Mouse (Mus musculus) heart, postnatal 0 days (tissue): ENCODE results near the gene Gm10964. TPM values are rescaled to one million over a fixed set of nuclear protein-coding genes. Genes with fewer than 3 reads are reported as not detected.

Source experiments
- ATAC-seq: fragments of 200-750 bp; cut with Nextera tagmentation; 2 replicates; pipeline ENCODE4 v1.8.0; 2017; ENCODE audit warnings: low read depth, moderate number of reproducible peaks, moderate library complexity; ENCODE audit not compliant: insufficient read depth
- DNase-seq: peaks from one replicate; pipeline ENCODE4 v3.0.0-alpha.2; 2016; ENCODE audit warnings: low spot score
- H3K27ac ChIP-seq: fragments of 300-500 bp; sonication (generic); 2 replicates; pipeline ENCODE4 v1.5.1; 2014; ENCODE audit warnings: low read depth, mild to moderate bottlenecking
- H3K27me3 ChIP-seq: fragments of 300-500 bp; sonication (generic); 2 replicates; pipeline ENCODE4 v1.6.1; 2014; ENCODE audit warnings: low read length, mixed read lengths; ENCODE audit not compliant: control insufficient read depth, insufficient read depth
- H3K36me3 ChIP-seq: fragments of 300-500 bp; sonication (generic); replicated peaks from 2 replicates; pipeline ENCODE4 v1.6.1; 2014; ENCODE audit warnings: low read length, mixed read lengths; ENCODE audit not compliant: control insufficient read depth, insufficient read depth
- H3K4me1 ChIP-seq: fragments of 300-500 bp; sonication (generic); 2 replicates; pipeline ENCODE4 v1.6.1; 2014; ENCODE audit warnings: antibody characterized with exemption; ENCODE audit not compliant: control insufficient read depth, insufficient read depth
- H3K4me2 ChIP-seq: fragments of 300-500 bp; sonication (generic); 2 replicates; pipeline ENCODE4 v1.6.1; 2014; ENCODE audit warnings: low read depth, mild to moderate bottlenecking, low read length, moderate library complexity
- H3K4me3 ChIP-seq: fragments of 300-500 bp; sonication (generic); 2 replicates; pipeline ENCODE4 v1.5.1; 2014; ENCODE audit warnings: low read depth, low read length
- H3K9ac ChIP-seq: fragments of 300-500 bp; sonication (generic); replicated peaks from 2 replicates; pipeline ENCODE4 v1.6.1; 2014; ENCODE audit warnings: low read depth, low read length, mixed read lengths
- H3K9me3 ChIP-seq: fragments of 300-500 bp; sonication (generic); replicated peaks from 2 replicates; pipeline ENCODE4 v1.6.1; 2016; ENCODE audit warnings: low read length; ENCODE audit not compliant: control insufficient read depth
- CTCF ChIP-seq: IDR thresholded peaks from 2 replicates; pipeline ENCODE4 v1.5.1; 2016; ENCODE audit warnings: antibody characterized with exemption, control low read depth, low read depth
- EP300 ChIP-seq: IDR thresholded peaks from 2 replicates; pipeline ENCODE4 v1.6.1; 2016; ENCODE audit warnings: antibody characterized with exemption, low read depth
- WGBS: fragments of 180-500 bp; shearing (Covaris S2); extraction: QIAGEN DNeasy Blood & Tissue Kit; methylation state at CpG from one replicate; pipeline ENCODE4 v1.1.7; 2014; 5-methylcytosine and 5-hydroxymethylcytosine counted together
- polyA plus RNA-seq: library from polyadenylated mRNA; unstranded; fragments of >200 nt; fragmentation: Nextera tagmentation; extraction: Ambion mirVana; gene quantifications from 2 replicates; pipeline ENCODE4 v1.2.1, GENCODE M21; 2015
- total RNA-seq: library from RNA; depleted of rRNA; stranded (reverse); fragments of >200 nt; gene quantifications from 2 replicates; pipeline ENCODE4 v1.2.3, GENCODE M21; 2014; ENCODE audit warnings: low replicate concordance

The Gm10964 gene
- total and polyA plus RNA-seq, 2 experiments from 2014 or later = not detected

- WGBS = 51% methylated on average over 15 of the region's 15 CpGs
- no peak overlapping the region for H3K4me2 ChIP-seq
- TF ChIP-seq EP300 (no peak), CTCF (no peak)
- H3K27me3 ChIP-seq = no peaks in the 10 kb centered on the region
- H3K9me3 ChIP-seq = no peaks in the 10 kb centered on the region
- H3K9ac ChIP-seq = no peak overlapping the region
- no peak overlapping the region for H3K27ac ChIP-seq
- H3K36me3 ChIP-seq = no peaks in the 10 kb centered on the region
- no peaks in the 10 kb centered on the region for H3K4me1 ChIP-seq
- H3K4me3 ChIP-seq = no peak overlapping the region
- DNase-seq (no peak), ATAC-seq (no peak)
Observed at GRCm38 (mm10) chr3:103716774-103717760, 22.1 kb upstream of the Gm10964 start.

DNA sequence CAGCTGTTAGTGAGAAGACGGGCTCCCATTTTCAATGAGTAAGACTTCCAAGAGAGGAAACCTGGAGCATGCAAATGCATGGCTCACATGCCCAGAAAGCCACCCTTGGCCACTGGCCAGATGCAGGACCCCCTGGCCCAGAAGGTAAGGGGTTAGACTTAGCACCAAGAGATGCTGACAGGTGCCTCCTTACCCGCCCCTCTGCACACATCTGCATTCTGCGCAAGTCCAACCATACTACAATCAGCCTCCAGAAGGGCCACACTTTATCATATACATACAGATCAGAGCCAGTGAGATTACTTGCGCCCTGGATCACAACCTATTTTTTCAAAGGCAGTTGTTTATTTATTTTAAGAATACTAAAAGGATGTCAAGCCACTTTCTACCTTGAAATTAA, 20.4 kb upstream of the Gm10964 start:
- WGBS = 74% methylated on average over 4 of the region's 4 CpGs
- Histone ChIP-seq H3K27me3 (no peaks in the 10 kb centered on the region), H3K4me1 (no peaks in the 10 kb centered on the region), H3K4me3 (no peak overlapping the region), H3K4me2 (no peak overlapping the region), H3K9me3 (no peaks in the 10 kb centered on the region), H3K9ac (no peak overlapping the region), H3K36me3 (no peaks in the 10 kb centered on the region), H3K27ac (no peak overlapping the region)
- ATAC-seq (no peak), DNase-seq (no peak)
- TF ChIP-seq CTCF (no peak), EP300 (no peak)

DNA sequence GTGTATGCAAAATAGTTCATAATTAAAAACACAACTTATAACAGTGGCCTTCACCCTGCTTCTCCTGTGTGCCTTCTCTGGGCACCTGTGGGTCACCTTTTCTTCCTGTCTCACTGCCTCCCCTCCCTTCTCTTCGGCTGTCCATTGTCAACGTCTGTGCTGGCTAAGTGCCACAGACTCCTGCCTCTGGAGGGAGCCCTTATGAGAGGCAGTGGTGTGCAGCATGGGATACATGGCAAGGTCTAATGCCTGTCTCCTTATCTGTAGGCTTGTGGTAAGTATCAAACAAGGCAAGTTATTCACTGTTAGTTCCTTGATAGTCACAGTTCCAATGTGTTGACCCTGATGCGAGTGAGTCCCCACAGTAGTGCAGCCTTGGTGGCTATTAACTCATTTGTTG, 15.0 kb upstream of the Gm10964 start:
- H3K9me3 ChIP-seq = no peaks in the 10 kb centered on the region
- no peaks in the 10 kb centered on the region for H3K36me3 ChIP-seq
- 24% methylated on average over 3 of the region's 3 CpGs for WGBS
- TF ChIP-seq CTCF (peak; percentile 33), EP300 (no peak)
- H3K27me3 ChIP-seq = no peaks in the 10 kb centered on the region
- no peak overlapping the region for H3K9ac ChIP-seq
- H3K27ac ChIP-seq = no peak overlapping the region
- no peak overlapping the region for H3K4me2 ChIP-seq
- DNase-seq (no peak), ATAC-seq (no peak)
- H3K4me3 ChIP-seq = no peak overlapping the region
- H3K4me1 ChIP-seq = no peaks in the 10 kb centered on the region

- ATAC-seq = no peak
- H3K4me1 ChIP-seq = no peaks in the 10 kb centered on the region
- H3K27ac ChIP-seq = no peak overlapping the region
- DNase-seq = no peak
- H3K4me2 ChIP-seq = no peak overlapping the region
- no peaks in the 10 kb centered on the region for H3K36me3 ChIP-seq
- no peaks in the 10 kb centered on the region for H3K27me3 ChIP-seq
- H3K4me3 ChIP-seq = no peak overlapping the region
- 57% methylated on average over 3 of the region's 3 CpGs for WGBS
- no peak for TF ChIP-seq CTCF
- no peak for TF ChIP-seq EP300
- H3K9ac ChIP-seq = no peak overlapping the region
- no peaks in the 10 kb centered on the region for H3K9me3 ChIP-seq
Observed at GRCm38 (mm10) chr3:103726642-103727041, 12.5 kb upstream of the Gm10964 start.

DNA sequence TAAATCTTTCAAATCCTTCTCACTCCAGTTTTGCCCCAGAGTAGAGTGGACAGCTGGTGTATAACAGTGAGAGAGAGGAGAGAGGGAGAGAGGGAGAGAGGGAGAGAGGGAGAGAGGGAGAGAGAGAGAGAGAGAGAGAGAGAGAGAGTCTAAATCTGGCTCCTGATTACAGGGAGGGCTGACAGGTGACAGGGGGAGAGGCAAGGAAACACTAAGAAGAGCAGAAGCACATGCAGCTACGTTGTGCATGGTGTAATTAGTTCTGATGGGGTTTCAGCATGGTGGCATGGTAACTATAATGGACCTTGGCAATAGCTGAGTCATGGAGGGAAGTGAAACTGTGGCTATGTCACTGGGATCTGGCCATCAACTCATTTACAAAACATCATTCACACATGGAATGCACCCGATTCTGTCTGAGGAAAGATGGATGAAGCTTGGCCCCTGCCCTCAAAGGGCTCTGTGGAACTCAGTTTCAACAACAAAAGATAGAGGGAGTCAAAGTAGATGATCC, 11.3 kb upstream of the Gm10964 start:
- ATAC-seq (no peak), DNase-seq (no peak)
- Histone ChIP-seq H3K4me3 (no peak overlapping the region), H3K36me3 (no peaks in the 10 kb centered on the region), H3K9ac (no peak overlapping the region), H3K9me3 (no peaks in the 10 kb centered on the region), H3K27ac (no peak overlapping the region), H3K27me3 (no peaks in the 10 kb centered on the region), H3K4me2 (no peak overlapping the region), H3K4me1 (no peaks in the 10 kb centered on the region)
- WGBS = 56% methylated on average over 2 of the region's 2 CpGs
- TF ChIP-seq CTCF (no peak), EP300 (no peak)
